In the genomic region with DNA sequence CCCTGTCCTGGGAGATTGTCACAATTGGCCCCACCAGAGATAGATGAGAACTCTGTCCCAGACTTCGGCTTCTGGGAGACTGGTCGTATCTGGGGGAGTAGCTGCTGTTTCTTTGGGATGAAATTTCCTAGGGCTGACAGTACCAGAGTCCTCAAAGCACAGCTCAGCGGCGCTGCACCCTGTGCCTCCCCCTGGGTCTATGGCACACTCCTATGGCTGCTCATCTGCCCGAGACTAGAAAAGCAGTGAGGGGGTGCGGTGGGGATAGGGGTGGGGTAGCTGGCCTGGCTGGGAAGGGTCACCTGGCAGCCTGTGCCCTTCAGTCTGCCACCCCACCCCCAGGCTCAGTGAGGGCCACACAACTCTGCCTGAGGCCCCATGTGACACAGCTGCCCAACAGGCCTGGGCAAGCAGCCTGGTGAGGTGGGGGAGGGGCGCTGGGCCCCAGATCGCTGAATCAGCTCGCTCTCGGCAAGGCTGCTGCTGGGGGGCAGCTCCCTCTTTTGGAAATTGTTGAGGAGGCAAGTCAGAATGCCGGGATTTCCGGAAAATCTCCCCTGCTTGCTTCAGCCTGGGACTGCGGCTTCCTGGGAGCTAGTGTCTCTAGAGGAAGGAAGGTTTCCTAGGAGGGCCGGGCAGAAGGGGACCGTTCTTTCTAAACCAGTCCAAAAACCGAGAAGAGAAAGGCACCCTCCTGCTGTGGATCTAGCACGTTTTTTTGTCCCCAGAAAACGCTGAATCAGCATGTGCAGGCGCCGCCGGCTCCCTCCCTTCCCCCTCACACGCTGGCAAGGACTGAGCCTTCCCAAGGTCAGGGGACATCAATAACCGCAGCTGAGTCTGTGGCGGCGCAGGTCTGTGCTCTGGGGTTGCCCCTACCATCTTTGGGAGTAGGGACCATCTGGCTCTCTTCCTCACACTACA, we compare ENCODE assay signal across 8 mouse cellular contexts. TPM values are rescaled to one million over a fixed set of nuclear protein-coding genes. Genes with fewer than 3 reads are reported as not detected.
DNase-seq lines count a peak whose midpoint lies in the region; ATAC-seq and TF ChIP-seq lines count a peak whose summit lies in the region.

No protein-coding gene starts in this region.

- peak overlapping the region; percentile 22 for H3K4me3 ChIP-seq in embryonic facial prominence, embryonic 11.5 days (ENCODE audit: low read depth, low read length)
- H3K4me3 ChIP-seq in midbrain, embryonic 10.5 days, result peak overlapping the region; percentile 53
- H3K4me3 ChIP-seq in spleen, adult 2 months (ENCODE audit: extremely low read depth, insufficient read depth, insufficient read length), result no peak overlapping the region

- H3K4me1 ChIP-seq in embryonic facial prominence, embryonic 11.5 days (ENCODE audit: control insufficient read depth, insufficient read depth, low read length), result peaks cover 9% of the 10 kb centered on the region
- H3K4me1 ChIP-seq in midbrain, embryonic 10.5 days, result peaks cover 46% of the 10 kb centered on the region
- no peaks in the 10 kb centered on the region for H3K4me1 ChIP-seq in spleen, adult 2 months (ENCODE audit: control insufficient read depth, insufficient read depth, insufficient read length)

- 3% methylated on average over 25 of the region's 25 CpGs for WGBS in embryonic facial prominence, embryonic 11.5 days
- WGBS in midbrain, embryonic 10.5 days, result 5% methylated on average over 25 of the region's 25 CpGs
- WGBS in spleen, adult 2 months, result 29% methylated on average over 25 of the region's 25 CpGs

- peak overlapping the region; percentile 75 for H3K27ac ChIP-seq in embryonic facial prominence, embryonic 11.5 days (replicated peaks; ENCODE audit: low read depth, low read length)
- peak overlapping the region; percentile 94 for H3K27ac ChIP-seq in midbrain, embryonic 10.5 days (replicated peaks)
- peak overlapping the region; percentile 76 for H3K27ac ChIP-seq in spleen, adult 2 months (ENCODE audit: insufficient read depth, low read length)

- no peak for TF ChIP-seq POLR2A in spleen, adult 2 months (IDR thresholded peaks at IDR 0.05; ENCODE audit: low read depth, low read length)

- peak; percentile 36 for DNase-seq in thymus, postnatal 14 days
- no peak for DNase-seq in thymus, adult 18-20 months
- DNase-seq in embryonic facial prominence, embryonic 11.5 days (ENCODE audit: low spot score), result peak; percentile 85
- DNase-seq in kidney, adult 11 months, result peak; percentile 92
- peak; percentile 83 to 89 for DNase-seq in left cerebral cortex, postnatal 36 days (ENCODE audit: low spot score in 2 of 2)
- DNase-seq in midbrain, embryonic 10.5 days (ENCODE audit: low spot score), result peak; percentile 83
- DNase-seq in spleen, adult 2 months (ENCODE audit: low read depth in 1 of 2, low spot score in 2 of 2), result peak in 1 of 2 experiments; percentile 26

- no peaks in the 10 kb centered on the region for H3K27me3 ChIP-seq in embryonic facial prominence, embryonic 11.5 days (ENCODE audit: control insufficient read depth, insufficient read depth, low read length)
- 0 out of 2 replicates have a peak, but pooled peaks cover 4% of the 10 kb centered on the region for H3K27me3 ChIP-seq in midbrain, embryonic 10.5 days (ENCODE audit: low read depth, poor library complexity, severe bottlenecking)
- no peaks in the 10 kb centered on the region for H3K27me3 ChIP-seq in spleen, adult 2 months (ENCODE audit: control insufficient read depth, insufficient read depth, low read length)

- no peaks in the 10 kb centered on the region for H3K9me3 ChIP-seq in embryonic facial prominence, embryonic 11.5 days (replicated peaks; ENCODE audit: control insufficient read depth, low read length)
- H3K9me3 ChIP-seq in midbrain, embryonic 10.5 days (replicated peaks), result no peaks in the 10 kb centered on the region

- no peaks in the 10 kb centered on the region for H3K36me3 ChIP-seq in embryonic facial prominence, embryonic 11.5 days (replicated peaks; ENCODE audit: control insufficient read depth, insufficient read depth, low read depth, low read length)
- peaks cover 16% of the 10 kb centered on the region for H3K36me3 ChIP-seq in midbrain, embryonic 10.5 days
- peaks cover 2% of the 10 kb centered on the region; the same call in 1 of the 2 replicates for H3K36me3 ChIP-seq in spleen, adult 2 months (ENCODE audit: control insufficient read depth, insufficient read depth, low read length)

- intact Hi-C loops in left cerebral cortex, postnatal 36 days (cut with DNase I), result loop anchor here (5.0 kb wide), 1 partner anchor 41 kb away; no protein-coding TSS in a partner anchor

- peak; percentile 62; the same call in 1 of the 2 replicates for ATAC-seq in embryonic facial prominence, embryonic 11.5 days (replicated peaks; ENCODE audit: insufficient number of reproducible peaks, low FRiP score, low TSS enrichment, low read depth)
- peak; percentile 60 for ATAC-seq in granulocyte monocyte progenitor cell, adult 5-6 weeks (replicated peaks; ENCODE audit: poor library complexity, severe bottlenecking)

- peak overlapping the region; percentile 63 for H3K4me2 ChIP-seq in embryonic facial prominence, embryonic 11.5 days (ENCODE audit: low read depth, low read length)

- no peak for TF ChIP-seq CTCF in spleen, adult 2 months (IDR thresholded peaks at IDR 0.05; ENCODE audit: extremely low read depth, insufficient read depth, insufficient read length, insufficient replicate concordance)

- H3K9ac ChIP-seq in embryonic facial prominence, embryonic 11.5 days (replicated peaks; ENCODE audit: low read length), result peak overlapping the region; percentile 69

RNA-seq across cellular contexts. Expression of gene Nacc2, which starts 9.9 kb away (rescaled TPM):
- 2.7 and 3.6 TPM in 2 replicates for polyA plus RNA-seq in embryonic facial prominence, embryonic 11.5 days (2014; fragmentation: Nextera tagmentation; extraction: Ambion mirVana)
- 0.30 and 0.62 TPM in 2 replicates for total RNA-seq in granulocyte monocyte progenitor cell, adult 5-6 weeks (2014; fragmentation: Nextera tagmentation)
- total RNA-seq in granulocyte monocyte progenitor cell, adult 5-6 weeks (2017), result 0.57 and 0.65 TPM in 2 replicates
- total RNA-seq in left cerebral cortex, postnatal 36 days (2021), result 10 to 100 TPM; 69.8 to 75.7 TPM
- 4.3 and 5.6 TPM in 2 replicates for polyA plus RNA-seq in midbrain, embryonic 10.5 days (2016; fragmentation: Nextera tagmentation; extraction: Ambion mirVana)
- polyA plus RNA-seq in spleen, adult 2 months (2012; rRNA removed), result 10.7 and 16.8 TPM in 2 replicates

Comparison
In these comparisons a context has a peak if more than half of its experiments do, and no peak if none do; other contexts are left out.
1. DNase-seq: peak in thymus, postnatal 14 days (single experiment), embryonic facial prominence, embryonic 11.5 days (single experiment), kidney, adult 11 months (single experiment), left cerebral cortex, postnatal 36 days (2 of 2) and midbrain, embryonic 10.5 days (single experiment); none in thymus, adult 18-20 months (0 of 2).
2. Peak in every context shown above with its lines, with median percentiles within 50 percentile points of each other: H3K27ac ChIP-seq.